Mouse (Mus musculus) forebrain, postnatal 0 days (tissue): ENCODE results near the gene Cd6. TPM values are rescaled to one million over a fixed set of nuclear protein-coding genes. Genes with fewer than 3 reads are reported as not detected.

ENCODE experiments used
- ATAC-seq: fragments of 200-750 bp; cut with Nextera tagmentation; 2 replicates; pipeline ENCODE4 v1.8.0; 2017; ENCODE audit warnings: mild to moderate bottlenecking, moderate library complexity
- DNase-seq: peaks from one replicate; pipeline ENCODE4 v3.0.0-alpha.2; 2015
- H3K27ac ChIP-seq: fragments of 300-500 bp; sonication (generic); 2 replicates; pipeline ENCODE4 v1.5.1; 2014; ENCODE audit warnings: low read depth, mild to moderate bottlenecking, antibody characterized with exemption, low read length, moderate library complexity, mixed read lengths
- H3K27me3 ChIP-seq: fragments of 300-500 bp; sonication (generic); 2 replicates; pipeline ENCODE4 v1.6.1; 2014; ENCODE audit warnings: mild to moderate bottlenecking, low read length, mixed read lengths; ENCODE audit not compliant: insufficient read depth
- H3K36me3 ChIP-seq: fragments of 300-500 bp; sonication (generic); 2 replicates; pipeline ENCODE4 v1.6.1; 2014; ENCODE audit warnings: mild to moderate bottlenecking, moderate library complexity; ENCODE audit not compliant: insufficient read depth
- H3K4me1 ChIP-seq: fragments of 300-500 bp; sonication (generic); 2 replicates; pipeline ENCODE4 v1.6.1; 2014; ENCODE audit warnings: antibody characterized with exemption; ENCODE audit not compliant: insufficient read depth
- H3K4me2 ChIP-seq: fragments of 300-500 bp; sonication (generic); 2 replicates; pipeline ENCODE4 v1.6.1; 2014; ENCODE audit warnings: low read depth, mild to moderate bottlenecking, moderate library complexity
- H3K4me3 ChIP-seq: fragments of 300-500 bp; sonication (generic); 2 replicates; pipeline ENCODE4 v1.5.1; 2014; ENCODE audit warnings: low read depth, low read length, mixed read lengths
- H3K9ac ChIP-seq: fragments of 300-500 bp; sonication (generic); 2 replicates; pipeline ENCODE4 v1.6.1; 2014; ENCODE audit warnings: mild to moderate bottlenecking
- H3K9me3 ChIP-seq: fragments of 300-500 bp; sonication (generic); 2 replicates; pipeline ENCODE4 v1.6.1; 2016; ENCODE audit warnings: low read length
- CTCF ChIP-seq: sonication (generic); IDR thresholded peaks from 2 replicates; pipeline ENCODE4 v1.5.1; 2016; ENCODE audit warnings: antibody characterized with exemption, control low read depth, low read depth
- WGBS: fragments of 180-500 bp; shearing (Covaris S2); extraction: QIAGEN DNeasy Blood & Tissue Kit; methylation state at CpG from one replicate; pipeline ENCODE4 v1.1.7; 2014; 5-methylcytosine and 5-hydroxymethylcytosine counted together
- polyA plus RNA-seq: library from polyadenylated mRNA; unstranded; fragments of >200 nt; fragmentation: Nextera tagmentation; extraction: Ambion mirVana; gene quantifications from 2 replicates; pipeline ENCODE4 v1.2.1, GENCODE M21; 2015
- total RNA-seq: library from RNA; depleted of rRNA; stranded (reverse); fragments of >200 nt; gene quantifications from 2 replicates; pipeline ENCODE4 v1.2.3, GENCODE M21; 2014; rRNA removed

Gene Cd6
- total and polyA plus RNA-seq, 2 experiments from 2014 or later, result 0.05 TPM; not detected in 1

- H3K4me3 ChIP-seq, result no peak overlapping the region
- H3K9ac ChIP-seq, result no peak overlapping the region
- no peaks in the 10 kb centered on the region for H3K36me3 ChIP-seq
- H3K9me3 ChIP-seq, result no peaks in the 10 kb centered on the region
- no peaks in the 10 kb centered on the region for H3K27me3 ChIP-seq
- TF ChIP-seq CTCF, result no peak
- WGBS, result 91% methylated on average over 4 of the region's 4 CpGs
- H3K4me1 ChIP-seq, result no peaks in the 10 kb centered on the region
- no peak overlapping the region for H3K4me2 ChIP-seq
- no peak for DNase-seq
- H3K27ac ChIP-seq, result no peak overlapping the region
- no peak for ATAC-seq
These were observed 89.9 kb downstream of the Cd6 start for GRCm38 (mm10) chr19:10739916-10740315.

Other genes starting within 250 kb of the Cd6 start
- 245 and 273 TPM in 2 replicates for gene Ddb1, start 224.7 kb downstream of the Cd6 start, total RNA-seq
- 130 and 145 TPM in 2 replicates for gene Ddb1, start 224.7 kb downstream of the Cd6 start, polyA plus RNA-seq
- gene Tkfc, start 224.4 kb downstream of the Cd6 start, total RNA-seq, result 8.8 and 12.8 TPM in 2 replicates
- 19.3 and 22.7 TPM in 2 replicates for gene Tkfc, start 224.4 kb downstream of the Cd6 start, polyA plus RNA-seq
- 1.5 and 1.7 TPM in 2 replicates for gene Vwce, start 195.8 kb downstream of the Cd6 start, total RNA-seq
- 0.44 and 0.88 TPM in 2 replicates for gene Vwce, start 195.8 kb downstream of the Cd6 start, polyA plus RNA-seq
- not detected in 2 replicates for gene Pga5, start 152.0 kb downstream of the Cd6 start, total RNA-seq
- gene Pga5, start 152.0 kb downstream of the Cd6 start, polyA plus RNA-seq, result not detected in 2 replicates
- gene Vps37c, start 141.3 kb downstream of the Cd6 start, total RNA-seq, result 27.9 and 29.0 TPM in 2 replicates
- gene Vps37c, start 141.3 kb downstream of the Cd6 start, polyA plus RNA-seq, result 34.5 TPM in 2 replicates
- gene Cd5, start 91.1 kb downstream of the Cd6 start, total RNA-seq, result 0.10 TPM in 1 of 2 replicates, not detected in the other
- gene Cd5, start 91.1 kb downstream of the Cd6 start, polyA plus RNA-seq, result 0.24 and 0.52 TPM in 2 replicates
- gene Slc15a3, start 9.7 kb upstream of the Cd6 start, total RNA-seq, result 0.62 and 0.90 TPM in 2 replicates
- 0.26 and 0.42 TPM in 2 replicates for gene Slc15a3, start 9.7 kb upstream of the Cd6 start, polyA plus RNA-seq
- 323 and 362 TPM in 2 replicates for gene Tmem132a, start 39.9 kb upstream of the Cd6 start, total RNA-seq
- 180 and 184 TPM in 2 replicates for gene Tmem132a, start 39.9 kb upstream of the Cd6 start, polyA plus RNA-seq
- 22.2 and 25.5 TPM in 2 replicates for gene Tmem109, start 51.9 kb upstream of the Cd6 start, total RNA-seq
- gene Tmem109, start 51.9 kb upstream of the Cd6 start, polyA plus RNA-seq, result 33.7 and 38.8 TPM in 2 replicates
- gene Prpf19, start 65.2 kb upstream of the Cd6 start, total RNA-seq, result 243 and 271 TPM in 2 replicates
- 35.6 and 36.9 TPM in 2 replicates for gene Prpf19, start 65.2 kb upstream of the Cd6 start, polyA plus RNA-seq
- 0.10 and 0.23 TPM in 2 replicates for gene Zp1, start 90.6 kb upstream of the Cd6 start, total RNA-seq
- 0.59 and 0.68 TPM in 2 replicates for gene Zp1, start 90.6 kb upstream of the Cd6 start, polyA plus RNA-seq
- 0.57 and 0.77 TPM in 2 replicates for gene Ptgdr2, start 107.1 kb upstream of the Cd6 start, total RNA-seq
- gene Ptgdr2, start 107.1 kb upstream of the Cd6 start, polyA plus RNA-seq, result 0.05 and 0.10 TPM in 2 replicates
- 6.2 and 6.8 TPM in 2 replicates for gene Ccdc86, start 119.2 kb upstream of the Cd6 start, total RNA-seq
- 12.7 and 16.6 TPM in 2 replicates for gene Ccdc86, start 119.2 kb upstream of the Cd6 start, polyA plus RNA-seq
- not detected in 2 replicates for gene Ms4a10, start 144.6 kb upstream of the Cd6 start, total RNA-seq
- not detected in 2 replicates for gene Ms4a10, start 144.6 kb upstream of the Cd6 start, polyA plus RNA-seq
- gene Ms4a15, start 163.2 kb upstream of the Cd6 start, total RNA-seq, result 2.1 and 3.2 TPM in 2 replicates
- 3.0 and 4.8 TPM in 2 replicates for gene Ms4a15, start 163.2 kb upstream of the Cd6 start, polyA plus RNA-seq
- not detected in 2 replicates for gene Ms4a18, start 188.0 kb upstream of the Cd6 start, total RNA-seq
- not detected in 2 replicates for gene Ms4a18, start 188.0 kb upstream of the Cd6 start, polyA plus RNA-seq